Mouse (Mus musculus) adrenal gland, postnatal 25 days (tissue): ENCODE results near the gene Hey2. TPM values are rescaled to one million over a fixed set of nuclear protein-coding genes. Genes with fewer than 3 reads are reported as not detected.

Source experiments
- DNase-seq: peaks from one replicate; pipeline ENCODE4 v3.0.0; 2021; ENCODE audit warnings: mixed read lengths
- total RNA-seq: library from RNA; stranded (reverse); gene quantifications from 2 replicates; pipeline ENCODE4 v1.2.3, GENCODE M21; 2021

Hey2 gene
- total RNA-seq, 1 experiment from 2014 or later = 1.5 TPM

GRCm38 (mm10) chr10:30791016-30791415, 51.6 kb downstream of the Hey2 start:
- no peak for DNase-seq

GRCm38 (mm10) chr10:30789521-30789920, 53.1 kb downstream of the Hey2 start:
- no peak for DNase-seq

- DNase-seq = no peak
These were observed 54.3 kb downstream of the Hey2 start for GRCm38 (mm10) chr10:30788340-30788721.

- DNase-seq = no peak
These were observed 54.8 kb downstream of the Hey2 start for GRCm38 (mm10) chr10:30787684-30788339.

GRCm38 (mm10) chr10:30786103-30786754, 56.4 kb downstream of the Hey2 start:
- no peak for DNase-seq

Other genes with a start within 250 kb of the Hey2 start
- 10.8 and 11.7 TPM in 2 replicates for gene Trmt11, start 242.1 kb downstream of the Hey2 start, total RNA-seq
- gene Hint3, start 213.2 kb downstream of the Hey2 start, total RNA-seq = 48.5 and 65.1 TPM in 2 replicates
- 32.9 and 42.0 TPM in 2 replicates for gene Ncoa7, start 39.5 kb downstream of the Hey2 start, total RNA-seq